Mouse (Mus musculus): ENCODE measurements at regions not wholly inside any gene's neighbourhood (a gene's known extent, or its start where the extent isn't known, plus 50 kb on each side); places are given as distances from the start of the nearest gene placed in this dataset.

DNA sequence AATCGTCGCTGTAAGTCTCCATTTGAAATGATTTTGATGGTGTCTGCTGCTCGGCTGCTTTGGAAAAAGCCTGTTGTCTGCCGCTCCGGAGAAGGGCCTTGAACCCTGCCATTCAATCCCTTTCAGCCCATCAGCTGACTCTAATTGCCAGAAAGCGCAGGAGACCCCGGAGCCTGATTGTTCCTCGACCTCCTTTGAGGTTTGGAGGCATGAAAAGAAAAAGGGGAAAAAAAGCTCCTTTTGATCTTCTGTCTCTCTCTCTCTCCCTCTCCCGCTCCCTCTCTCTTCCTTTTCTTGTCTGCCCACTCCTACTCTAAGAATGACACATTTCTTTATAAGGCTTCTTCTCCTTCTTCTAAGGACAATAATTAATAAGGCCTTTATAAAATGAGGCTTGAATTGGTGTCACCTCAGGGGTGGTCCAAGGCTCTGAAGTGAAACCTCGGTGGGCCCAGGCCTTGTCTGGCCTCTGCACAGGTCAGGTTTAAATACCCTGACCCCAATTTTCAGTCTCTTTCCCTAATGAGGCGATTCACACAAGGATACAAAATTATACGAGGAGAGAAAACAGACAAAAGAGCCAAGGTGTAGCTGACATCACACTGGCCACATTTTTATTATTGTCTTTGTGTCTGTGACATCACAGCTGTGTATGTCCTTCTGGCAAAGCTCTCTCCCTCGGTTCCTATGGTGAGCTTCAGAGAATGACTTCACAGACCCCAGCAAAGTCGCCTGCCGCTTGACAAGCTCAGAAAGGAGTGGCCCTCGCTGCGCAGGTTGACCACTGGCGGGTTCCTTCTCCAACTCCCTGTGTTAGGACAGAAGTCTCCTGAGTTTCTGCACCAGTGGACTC is 787.4 kb downstream of the Nr2f2 start:
- in situ Hi-C loops (cut with MboI, MseI), result loop anchor here (25.0 kb wide), 1 partner anchor 933 kb away; no protein-coding TSS in a partner anchor

DNA sequence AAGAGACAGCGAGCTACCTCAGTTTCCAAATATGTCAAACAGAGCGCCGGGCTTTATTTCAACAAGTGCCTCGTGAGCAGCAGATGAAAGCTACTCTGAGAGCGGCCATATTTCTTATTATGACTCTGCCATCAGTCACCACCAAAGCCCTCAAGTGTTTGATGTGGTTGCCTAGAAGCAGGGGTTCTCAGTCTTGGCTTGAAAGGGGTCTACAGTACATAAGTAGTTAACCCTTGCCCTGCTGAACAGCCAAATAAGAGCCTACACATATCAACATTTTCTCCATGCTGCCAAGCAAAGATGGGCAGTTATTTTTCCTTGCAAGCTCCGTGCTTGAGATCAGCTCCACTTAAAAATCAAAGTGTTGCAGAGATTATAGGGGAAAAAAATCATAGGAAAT is 788.8 kb downstream of the Nr2f2 start:
- in situ Hi-C loops (cut with MboI, MseI), result loop anchor here (25.0 kb wide), 1 partner anchor 935 kb away; no protein-coding TSS in a partner anchor

DNA sequence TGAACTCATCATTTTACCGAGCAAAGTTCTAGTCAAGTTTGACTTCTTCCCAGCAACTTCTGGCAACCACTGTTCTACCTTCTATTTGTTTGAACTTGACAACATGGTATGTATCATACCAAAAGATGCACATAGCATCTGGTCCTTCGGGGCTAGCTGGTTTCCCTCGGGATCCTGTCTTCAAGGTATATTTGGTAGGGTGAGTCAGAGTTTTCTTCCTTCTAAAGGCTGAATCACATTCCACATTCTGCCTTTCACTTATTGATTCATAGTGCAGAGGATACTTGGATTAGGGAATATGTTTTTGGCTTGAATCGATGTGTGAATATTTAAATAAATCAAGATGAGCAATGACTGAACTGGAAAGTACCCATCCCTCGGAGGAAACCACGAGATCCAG is 789.9 kb downstream of the Nr2f2 start:
- in situ Hi-C loops (cut with MboI, MseI), result loop anchor here (25.0 kb wide), 1 partner anchor 936 kb away; no protein-coding TSS in a partner anchor

DNA sequence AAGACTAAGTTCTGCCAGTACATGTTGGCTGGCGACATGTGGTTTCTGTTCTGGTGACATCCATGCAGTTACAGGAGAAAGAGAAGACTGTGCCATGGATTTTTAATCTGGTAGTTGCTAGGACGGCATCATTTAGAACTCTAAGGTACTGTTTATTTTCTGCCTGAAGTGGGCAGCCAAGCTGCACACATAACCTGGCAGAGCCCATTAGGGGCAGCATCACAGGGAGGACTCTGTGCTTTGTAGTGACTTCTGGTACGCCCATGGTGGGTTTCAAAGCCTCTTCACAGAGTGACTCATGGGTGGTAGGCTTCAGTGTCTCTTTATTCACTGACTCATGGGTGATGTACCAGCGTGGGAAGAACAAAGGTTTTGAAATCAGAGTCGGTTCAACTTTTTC is 792.8 kb downstream of the Nr2f2 start:
- in situ Hi-C loops (cut with MboI, MseI), result no loop called here

DNA sequence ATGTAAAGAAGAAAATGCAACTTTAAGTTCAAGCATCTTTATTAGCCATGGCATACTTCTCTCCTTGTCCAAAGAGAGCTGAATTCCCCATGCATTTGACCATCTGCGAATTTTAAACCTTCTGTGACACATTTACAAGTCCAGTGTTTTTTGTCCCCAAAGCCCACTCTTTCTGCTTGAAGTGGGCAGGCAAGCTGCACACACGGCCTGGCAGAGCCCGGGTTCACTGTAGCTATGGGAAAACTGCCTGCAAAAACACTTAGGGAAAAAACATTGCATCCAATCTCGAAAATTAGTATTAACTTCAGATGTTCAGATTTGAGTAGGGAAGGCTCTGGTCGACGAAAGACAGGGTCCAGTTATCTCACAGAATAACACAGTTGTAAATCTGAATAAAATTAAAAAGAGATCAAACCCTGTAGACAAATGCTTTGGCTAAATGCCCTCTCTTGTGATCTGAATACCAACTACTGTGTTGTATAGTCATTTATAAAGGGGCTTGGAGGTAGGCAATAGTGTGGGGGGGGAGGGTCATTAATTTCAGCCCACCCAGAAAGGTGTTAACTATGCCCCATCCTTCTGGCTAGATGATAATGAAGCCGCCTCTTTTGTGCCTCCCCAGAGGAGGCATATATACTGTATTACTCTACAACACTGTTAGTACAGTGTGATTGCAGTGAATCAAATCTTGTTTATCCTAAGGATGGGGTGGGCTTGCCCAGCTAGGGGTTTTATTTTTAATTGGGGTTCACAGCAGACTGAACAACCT is 793.7 kb downstream of the Nr2f2 start:
- in situ Hi-C loops (cut with MboI, MseI), result no loop called here

DNA sequence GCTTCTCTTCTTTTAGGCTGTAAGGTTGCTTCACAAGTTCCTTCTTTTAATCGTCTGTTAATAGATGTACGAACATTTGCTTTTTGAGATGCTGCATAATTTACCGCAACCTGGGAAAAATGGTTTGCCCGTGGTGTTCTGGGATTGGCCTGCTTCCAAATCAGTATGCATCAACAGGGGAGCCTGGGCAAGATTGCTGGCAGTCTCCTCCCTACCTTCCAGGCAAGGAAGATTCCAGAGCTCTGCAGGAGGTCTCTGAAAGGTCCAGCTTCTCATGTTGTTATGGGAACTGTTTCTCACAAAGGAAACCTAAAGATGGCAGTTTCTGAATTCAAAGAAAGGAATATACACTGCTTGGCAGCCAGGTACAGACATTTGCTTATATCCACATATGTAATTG is 799.6 kb downstream of the Nr2f2 start:
- in situ Hi-C loops (cut with MboI, MseI), result no loop called here

DNA sequence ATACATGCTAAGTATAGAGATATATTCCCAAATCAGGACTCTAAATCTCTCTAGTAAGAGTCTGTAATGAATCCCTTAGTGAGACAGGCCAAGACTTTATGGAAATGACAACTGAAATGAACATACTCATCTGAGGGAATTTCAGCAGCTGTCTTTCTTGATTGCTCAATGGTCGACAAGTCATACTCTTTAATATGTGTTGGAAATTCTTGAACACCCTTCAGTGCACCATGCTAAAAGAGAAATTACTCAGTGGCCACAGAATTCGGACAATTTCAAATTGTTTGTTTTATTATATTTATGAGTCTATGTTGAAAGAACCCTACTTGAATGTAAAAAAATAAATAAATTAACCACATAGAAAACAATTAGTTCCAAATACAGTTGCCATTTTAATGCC is 802.1 kb downstream of the Nr2f2 start:
- in situ Hi-C loops (cut with MboI, MseI), result no loop called here

DNA sequence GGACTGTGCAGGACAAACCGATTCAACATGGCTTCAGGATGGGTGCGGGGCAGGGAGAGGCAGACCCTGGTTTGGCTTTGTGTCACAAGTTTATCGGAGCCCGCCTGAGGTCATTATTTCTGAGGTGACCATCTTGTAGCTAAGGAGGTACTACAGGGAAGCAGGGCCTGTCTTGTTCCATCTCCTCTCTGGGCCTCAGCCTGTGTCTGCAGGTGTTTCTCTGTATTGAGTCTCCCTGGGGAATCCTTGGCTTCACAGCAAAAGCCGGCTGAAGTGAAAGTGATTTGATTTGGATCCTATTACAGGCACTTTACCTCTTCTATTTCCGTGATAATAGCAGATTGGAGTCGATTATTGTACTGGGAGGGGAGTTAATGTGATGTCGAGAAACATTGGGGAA is 805.7 kb upstream of the Arrdc4 start:
- in situ Hi-C loops (cut with MboI, MseI), result no loop called here

DNA sequence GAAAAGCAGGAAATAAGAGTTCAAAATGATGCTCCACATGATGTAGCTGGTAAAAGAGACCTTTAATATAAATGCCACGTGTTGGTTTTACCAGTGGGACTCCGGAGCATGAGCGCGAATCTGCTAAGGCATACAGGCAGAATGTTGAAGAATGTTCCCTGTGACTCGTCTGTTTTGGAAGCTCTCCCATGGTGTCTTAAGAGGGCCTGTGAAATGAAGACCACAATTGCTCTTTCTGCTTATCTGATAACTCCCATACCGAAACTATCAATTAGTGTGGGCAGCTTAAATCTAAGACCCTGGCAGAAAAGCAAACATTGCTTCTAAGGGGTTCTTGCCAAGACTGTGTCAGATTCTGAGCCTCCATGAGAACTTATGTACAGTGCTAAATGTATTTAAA is 804.9 kb upstream of the Arrdc4 start:
- in situ Hi-C loops (cut with MboI, MseI), result no loop called here

DNA sequence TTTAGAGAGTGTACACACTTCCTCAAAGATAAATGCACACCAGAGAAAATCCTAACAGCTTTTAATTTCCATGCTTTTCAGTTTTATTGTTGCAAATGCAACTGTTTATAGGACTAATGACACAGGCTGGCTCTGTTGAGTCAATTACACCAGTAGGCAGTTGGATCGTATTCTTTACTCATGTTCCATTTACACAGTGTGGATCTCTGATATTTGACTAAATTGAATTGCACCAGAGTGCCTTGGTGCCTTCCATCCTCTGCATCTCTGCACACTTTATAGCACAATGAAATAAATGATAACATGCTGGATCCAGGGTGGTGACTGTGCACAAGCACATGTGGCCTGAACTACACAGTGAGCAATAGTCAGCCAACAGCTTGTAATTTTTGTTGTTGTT is 787.0 kb upstream of the Arrdc4 start:
- in situ Hi-C loops (cut with MboI, MseI), result no loop called here

DNA sequence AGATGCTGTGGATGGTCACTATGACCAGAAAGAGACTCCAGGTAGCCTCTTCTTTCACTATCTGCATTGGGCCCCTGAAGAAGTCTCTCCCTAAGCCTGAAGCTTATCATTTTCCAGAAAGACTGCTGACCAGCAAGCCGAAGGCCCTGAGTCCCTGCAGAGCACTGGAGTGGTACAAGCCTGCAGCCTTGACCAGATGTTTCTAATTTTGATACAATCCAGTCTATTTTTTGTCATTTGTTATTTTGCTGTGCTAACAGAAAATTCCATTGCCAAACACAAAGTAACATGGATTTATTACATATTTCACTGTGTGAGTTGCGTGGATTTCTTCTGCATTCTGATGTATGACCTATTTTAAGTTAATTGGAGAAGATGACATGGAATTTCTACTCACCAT is 764.9 kb upstream of the Arrdc4 start:
- in situ Hi-C loops (cut with MboI, MseI), result no loop called here

DNA sequence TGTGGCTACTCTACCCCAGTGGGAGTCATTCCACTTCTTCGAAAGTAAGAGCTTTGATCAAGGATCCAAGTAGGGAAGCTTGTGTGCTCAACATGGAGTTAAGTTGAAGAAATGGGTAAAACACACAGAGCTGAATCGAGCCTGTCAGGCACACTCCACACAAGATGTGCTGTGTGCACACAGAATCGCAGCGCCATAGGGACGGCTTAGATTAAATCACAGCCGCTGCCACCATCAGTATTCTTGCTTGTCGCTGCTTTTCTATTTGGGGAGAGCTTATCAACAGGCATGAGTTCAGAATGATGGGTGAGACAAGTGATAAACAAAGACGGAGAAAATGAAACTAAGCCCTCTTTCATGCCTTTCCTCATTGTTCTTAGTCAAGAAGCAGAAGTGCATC is 761.3 kb upstream of the Arrdc4 start:
- in situ Hi-C loops (cut with MboI, MseI), result no loop called here

DNA sequence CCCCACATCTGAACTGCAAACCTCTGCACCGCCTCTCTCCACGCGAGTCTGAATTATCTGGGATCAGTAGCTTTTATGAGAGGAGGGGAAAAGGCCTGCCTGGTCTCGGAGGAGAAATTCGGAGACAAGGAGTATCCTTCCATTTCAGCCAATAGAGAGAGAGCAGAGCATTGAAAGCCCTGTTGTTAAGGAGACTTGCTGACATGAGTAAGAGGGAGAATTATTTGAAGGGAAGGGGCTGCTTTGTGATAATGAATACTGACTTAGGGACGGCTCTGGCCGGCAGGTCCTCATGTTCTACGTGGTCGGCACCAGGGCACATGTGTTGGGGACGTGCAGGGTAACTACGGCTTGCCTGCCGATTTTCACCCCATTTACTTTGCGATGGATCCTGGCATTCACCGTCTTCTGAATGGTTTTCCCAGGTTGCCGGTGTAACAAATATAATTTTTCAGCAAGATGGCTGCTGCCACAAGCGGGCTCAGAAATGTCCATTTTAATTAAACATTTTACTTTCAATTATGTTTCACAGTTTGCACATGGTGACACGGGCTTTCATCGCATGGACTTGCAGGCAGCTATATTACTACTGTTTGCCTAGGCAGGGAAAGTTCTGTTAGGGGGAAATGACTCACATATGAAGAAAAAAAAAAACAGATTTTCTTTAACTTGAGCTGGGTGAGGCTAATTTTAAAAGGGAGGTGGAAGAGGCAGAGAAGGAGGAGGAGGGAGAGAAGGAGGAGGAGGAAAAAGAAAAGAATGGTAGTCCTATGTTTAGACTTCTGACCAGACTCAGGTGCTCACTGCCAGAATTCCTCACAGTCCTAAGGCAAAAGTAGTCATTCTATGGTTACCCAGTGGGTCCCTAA is 744.3 kb upstream of the Arrdc4 start:
- in situ Hi-C loops (cut with MboI, MseI), result loop anchor here (10.0 kb wide), 1 partner anchor 582 kb away; no protein-coding TSS in a partner anchor

DNA sequence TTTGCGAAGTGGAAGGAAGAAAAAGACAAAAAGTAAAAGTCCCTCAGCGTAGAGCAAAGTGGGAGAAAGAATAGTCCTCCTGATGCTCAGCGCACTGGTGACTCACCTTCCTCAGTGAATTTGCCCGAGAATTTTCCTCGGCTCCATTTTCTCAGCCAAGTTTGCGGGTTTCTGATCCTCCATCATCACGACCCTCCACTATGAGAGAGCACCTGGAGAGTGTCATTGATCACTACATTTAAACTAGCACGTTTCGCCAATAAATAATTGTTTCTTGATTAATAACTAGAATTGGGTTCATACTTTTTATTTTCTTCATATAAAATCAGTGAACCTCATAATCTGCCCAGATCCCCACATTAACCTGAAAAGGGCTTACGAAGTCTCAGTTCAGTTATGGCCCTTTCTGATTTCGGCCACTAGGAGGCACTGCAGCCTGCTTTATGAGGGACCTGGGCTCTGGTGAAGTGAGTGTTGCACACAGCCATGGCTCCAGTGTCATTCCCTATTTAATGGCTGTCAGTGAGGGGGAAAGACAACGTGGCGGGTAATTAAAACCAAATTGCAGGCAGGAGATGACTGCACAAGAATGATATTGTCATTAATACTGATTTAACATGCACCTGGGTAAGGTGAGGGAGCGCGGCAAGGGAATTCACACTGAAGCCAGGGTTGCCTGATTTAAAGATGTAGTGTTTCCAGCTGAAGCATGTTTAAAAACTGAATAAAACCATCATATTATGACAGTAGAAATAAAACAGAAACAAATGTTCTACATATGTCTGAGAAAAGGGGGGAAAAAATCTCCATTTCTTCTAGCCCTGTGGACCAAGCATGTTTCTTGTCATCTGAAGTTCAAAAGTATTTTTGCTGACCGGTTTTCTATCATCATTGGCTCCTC is 741.8 kb upstream of the Arrdc4 start:
- in situ Hi-C loops (cut with MboI, MseI), result loop anchor here (10.0 kb wide), 1 partner anchor 584 kb away; no protein-coding TSS in a partner anchor

DNA sequence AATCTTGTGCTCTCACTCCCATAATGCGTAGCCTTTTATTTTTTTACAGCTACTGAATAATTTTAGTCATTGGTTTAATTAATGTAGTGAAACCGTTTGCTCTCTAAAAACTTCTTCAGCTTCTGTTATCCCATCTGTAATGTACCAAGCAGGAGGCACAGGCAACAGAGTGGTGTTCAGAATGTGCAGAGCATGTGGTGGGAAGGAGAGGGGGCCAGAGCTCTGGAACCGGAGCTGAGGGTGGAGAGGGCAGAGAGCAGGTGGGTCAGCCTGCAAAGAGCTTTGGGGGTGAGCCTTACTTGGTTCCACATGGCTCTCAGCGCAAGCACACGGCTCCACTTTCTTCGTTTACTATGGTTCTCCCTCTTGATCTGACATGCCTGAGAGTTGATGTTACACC is 739.6 kb upstream of the Arrdc4 start:
- in situ Hi-C loops (cut with MboI, MseI), result no loop called here

DNA sequence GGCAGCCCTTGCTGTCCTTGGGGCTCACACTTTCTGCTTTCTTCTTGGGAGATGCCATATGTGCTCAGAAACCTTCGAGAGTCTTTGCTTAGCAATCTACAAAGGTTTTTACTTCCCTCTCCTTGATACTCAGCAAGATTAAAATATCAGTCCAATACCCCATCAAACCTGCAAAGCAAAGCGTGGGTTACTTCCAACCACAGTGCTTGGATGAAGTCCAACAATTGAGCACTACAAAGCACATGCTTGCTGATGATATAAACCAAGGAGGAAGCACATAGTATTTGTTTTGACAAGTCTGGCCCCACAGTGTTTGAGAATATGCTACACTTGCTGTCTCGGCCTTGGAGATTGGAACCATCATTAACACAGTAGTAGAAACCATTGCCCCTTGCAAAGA is 738.1 kb upstream of the Arrdc4 start:
- in situ Hi-C loops (cut with MboI, MseI), result no loop called here

DNA sequence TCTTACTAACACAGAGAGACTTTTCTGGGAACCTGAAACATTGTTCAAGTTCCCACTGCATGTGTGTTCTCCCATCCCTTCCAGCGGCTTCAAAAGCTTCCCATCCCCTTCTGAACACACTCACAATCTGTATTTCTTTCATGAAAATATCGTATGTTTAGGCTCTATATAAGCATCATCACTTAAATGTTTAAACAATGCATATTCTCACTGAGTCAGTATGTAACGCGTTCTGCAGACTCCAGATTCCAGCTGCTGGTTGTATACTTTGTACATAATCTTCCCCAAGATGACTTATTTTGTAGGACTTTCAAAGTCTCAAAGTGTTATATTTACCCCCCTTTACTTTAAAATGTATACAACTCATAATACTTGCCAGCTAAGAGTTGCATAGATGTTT is 735.5 kb upstream of the Arrdc4 start:
- in situ Hi-C loops (cut with MboI, MseI), result no loop called here
